Mouse (Mus musculus) A20 (cell line): ENCODE data around the gene Babam2.

ENCODE experiments used
- DNase-seq: peaks from one replicate; pipeline ENCODE4 v3.0.0-alpha.2; 2011; ENCODE audit warnings: low read depth, low spot score

Babam2 gene

GRCm38 (mm10) chr5:32077139-32077538 lies 379.7 kb downstream of the Babam2 start:
- no peak for DNase-seq

DNA sequence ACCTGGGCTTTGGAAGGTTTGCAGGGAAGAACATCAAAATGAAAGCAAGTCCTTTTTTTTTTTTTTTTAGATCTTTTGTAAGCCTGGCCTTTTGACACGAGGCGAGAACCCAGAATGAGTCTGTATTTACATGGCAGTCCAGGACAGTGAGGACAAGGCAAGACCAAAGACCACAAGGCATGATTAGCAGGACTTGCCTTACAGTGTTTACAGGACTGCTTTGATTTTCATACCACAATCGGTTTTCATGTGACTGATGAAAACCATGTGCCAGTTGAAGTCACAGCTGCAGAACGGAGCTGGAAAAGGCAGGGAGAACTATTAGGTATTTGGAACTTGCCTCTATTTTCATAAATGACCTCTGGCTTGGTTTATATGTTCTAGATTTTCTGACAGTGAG lies 381.5 kb downstream of the Babam2 start:
- DNase-seq: no peak

- no peak for DNase-seq
These were observed 383.2 kb downstream of the Babam2 start for GRCm38 (mm10) chr5:32080490-32081219.

- no peak for DNase-seq
These were observed 386.9 kb downstream of the Babam2 start for GRCm38 (mm10) chr5:32084401-32084804.

GRCm38 (mm10) chr5:32085566-32085965 lies 388.1 kb downstream of the Babam2 start:
- DNase-seq: peak; percentile 14

- no peak for DNase-seq
These were observed 388.5 kb downstream of the Babam2 start for GRCm38 (mm10) chr5:32085971-32086370.

DNA sequence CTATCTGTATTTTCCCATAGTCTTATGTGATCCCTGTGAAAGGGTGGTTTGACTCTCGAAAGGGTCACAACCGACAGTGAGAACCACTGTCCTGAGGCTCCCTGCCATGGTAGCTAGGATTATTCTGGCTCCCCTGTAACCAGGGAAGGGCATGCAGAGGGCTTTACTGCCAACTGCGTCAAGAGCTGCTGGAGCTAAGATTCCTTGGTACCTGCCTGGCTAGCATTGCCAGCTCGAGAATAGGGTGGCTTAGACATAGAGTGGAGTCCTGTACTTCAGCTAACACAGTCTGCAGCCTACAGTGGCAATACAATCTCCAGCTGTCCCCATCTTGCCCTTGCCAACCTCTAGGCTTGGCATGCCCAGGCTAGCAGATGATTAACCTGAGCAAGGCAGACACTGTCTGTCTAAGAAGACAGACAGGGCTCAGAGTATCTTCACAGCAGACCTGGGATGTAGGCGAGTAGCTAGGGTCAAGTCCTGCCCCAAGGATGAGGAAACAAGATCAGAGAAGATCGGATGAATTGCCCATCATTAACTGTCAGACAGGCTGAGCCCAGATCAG lies 389.1 kb downstream of the Babam2 start:
- no peak for DNase-seq

- no peak for DNase-seq
These were observed 392.0 kb downstream of the Babam2 start for GRCm38 (mm10) chr5:32089481-32089880.

- DNase-seq: no peak
These were observed 394.8 kb downstream of the Babam2 start for GRCm38 (mm10) chr5:32092281-32092680.

DNA sequence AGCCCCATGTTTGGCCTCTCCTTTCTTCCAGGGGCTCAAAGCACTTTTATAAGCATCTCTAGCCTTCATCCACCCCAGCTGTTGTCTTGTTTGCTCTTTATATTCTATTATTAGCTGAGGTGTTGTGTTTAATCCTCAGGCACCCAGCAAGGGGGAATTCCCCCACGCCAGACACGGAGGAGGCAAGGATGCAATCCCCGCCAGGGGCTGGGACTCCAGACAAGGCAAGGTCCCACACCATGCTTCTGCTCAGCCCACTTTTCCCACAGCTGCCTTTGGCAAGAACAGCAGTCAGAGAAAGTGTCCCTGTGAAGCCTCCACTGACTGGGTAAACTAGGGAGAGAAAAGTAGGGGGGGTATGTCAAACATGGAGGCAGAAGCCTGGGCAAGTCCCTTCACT lies 401.2 kb downstream of the Babam2 start:
- DNase-seq: no peak

DNA sequence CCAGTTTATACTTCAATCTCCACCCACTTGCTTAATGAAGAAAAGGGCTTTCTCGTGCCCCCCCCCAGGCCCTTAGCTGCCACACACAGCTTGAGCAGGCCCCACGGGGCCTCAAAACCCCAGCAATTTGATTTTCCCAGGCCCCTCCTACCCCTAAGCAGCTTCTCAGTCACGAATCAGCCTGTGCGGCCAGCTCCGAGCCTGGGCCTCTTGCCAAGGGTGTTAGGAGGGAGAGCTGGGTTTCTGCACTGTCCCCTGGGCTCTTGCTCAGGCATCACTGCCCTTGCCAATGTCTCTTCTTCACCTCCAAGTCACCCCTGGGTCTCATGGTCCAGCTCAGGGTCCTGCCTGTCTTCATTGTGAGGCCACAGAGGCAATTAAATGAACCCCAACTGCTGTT lies 405.0 kb downstream of the Babam2 start:
- no peak for DNase-seq

DNA sequence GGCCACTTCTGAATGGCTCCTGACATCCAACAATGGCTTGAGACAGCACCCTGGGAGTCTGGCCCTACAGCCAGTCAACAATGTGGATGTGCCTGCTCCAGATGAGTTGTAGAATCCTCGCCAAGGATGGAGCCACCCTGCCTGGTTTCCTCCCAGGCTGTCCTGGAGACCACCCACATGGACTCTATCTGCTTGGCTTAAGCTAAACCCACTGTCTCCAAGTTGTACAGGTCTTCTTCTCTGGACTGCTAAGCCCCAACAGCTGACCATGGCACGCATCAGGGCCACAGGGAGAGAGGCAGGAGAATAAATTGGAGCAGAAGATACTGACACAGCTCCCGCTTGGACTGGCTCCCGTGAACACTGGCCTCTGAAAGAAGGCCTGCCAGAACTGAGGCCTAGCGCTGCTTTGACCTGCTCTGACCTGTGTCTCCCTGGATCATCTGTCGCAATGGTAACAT lies 405.5 kb downstream of the Babam2 start:
- no peak for DNase-seq

GRCm38 (mm10) chr5:32103545-32103944 lies 406.1 kb downstream of the Babam2 start:
- DNase-seq: no peak

DNA sequence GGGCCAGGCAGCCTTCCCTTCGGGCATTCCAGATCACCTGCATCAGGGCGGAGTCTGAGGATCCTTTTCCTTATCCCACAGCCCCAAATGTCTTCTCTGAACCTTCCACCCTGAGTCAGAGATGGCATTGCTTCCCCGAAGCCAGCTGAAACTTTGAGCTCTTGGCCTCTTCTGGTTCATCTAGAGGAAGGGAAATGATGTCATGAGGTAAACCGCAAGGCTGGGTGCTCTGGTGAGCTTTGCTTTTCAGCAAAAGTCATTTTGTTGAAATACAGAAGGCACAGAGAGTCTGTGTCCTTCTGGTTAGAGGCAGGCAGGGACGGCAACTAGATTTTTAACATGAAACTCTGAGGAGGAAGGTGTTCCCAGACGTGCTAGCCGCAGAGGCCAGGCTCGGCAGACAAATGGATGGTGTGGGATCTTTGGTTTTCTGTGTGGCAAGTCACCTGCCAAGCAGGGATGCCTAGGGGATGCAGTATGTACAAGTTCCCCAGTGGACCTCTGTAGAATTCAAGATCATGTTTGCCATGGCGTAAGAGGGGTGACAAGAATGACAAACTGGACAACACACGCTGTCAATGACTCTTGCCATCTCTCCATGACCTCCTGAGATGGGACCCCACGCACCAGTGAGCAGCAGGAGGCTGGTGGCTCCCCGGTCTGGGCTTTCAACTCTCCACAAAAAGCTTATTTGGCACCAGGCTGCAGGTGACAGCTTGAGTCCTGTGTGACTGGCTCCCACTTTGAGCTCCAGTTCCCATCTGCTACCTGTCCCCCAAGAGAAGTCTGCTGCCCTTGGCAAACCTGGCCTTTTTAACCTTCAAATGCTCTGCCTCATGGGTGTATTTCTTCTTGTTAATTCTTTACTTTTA lies 406.9 kb downstream of the Babam2 start:
- peak; percentile 35 for DNase-seq

- DNase-seq: no peak
These were observed 409.1 kb downstream of the Babam2 start for GRCm38 (mm10) chr5:32106473-32107140.

DNA sequence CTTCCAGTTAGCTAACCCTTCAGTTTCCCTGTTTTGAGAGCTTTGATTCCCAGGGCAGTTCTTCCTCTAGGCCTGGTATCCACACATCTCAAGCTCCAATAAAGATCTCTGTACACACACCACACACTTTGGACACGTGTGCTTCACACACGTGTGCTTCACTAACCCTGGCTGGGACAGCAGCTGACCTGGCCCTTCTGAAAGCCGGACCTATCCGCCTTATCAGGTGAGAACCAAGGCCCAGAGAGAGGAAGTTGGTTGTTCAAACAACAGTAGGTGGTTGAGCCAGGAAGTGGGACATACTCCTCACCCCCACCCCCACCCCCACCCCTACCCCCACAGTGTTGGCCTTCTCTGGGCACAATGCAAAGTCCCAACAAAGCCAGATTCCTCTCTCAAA lies 413.2 kb downstream of the Babam2 start:
- DNase-seq: no peak

- DNase-seq: no peak
These were observed 414.9 kb downstream of the Babam2 start for GRCm38 (mm10) chr5:32112206-32112916.

DNA sequence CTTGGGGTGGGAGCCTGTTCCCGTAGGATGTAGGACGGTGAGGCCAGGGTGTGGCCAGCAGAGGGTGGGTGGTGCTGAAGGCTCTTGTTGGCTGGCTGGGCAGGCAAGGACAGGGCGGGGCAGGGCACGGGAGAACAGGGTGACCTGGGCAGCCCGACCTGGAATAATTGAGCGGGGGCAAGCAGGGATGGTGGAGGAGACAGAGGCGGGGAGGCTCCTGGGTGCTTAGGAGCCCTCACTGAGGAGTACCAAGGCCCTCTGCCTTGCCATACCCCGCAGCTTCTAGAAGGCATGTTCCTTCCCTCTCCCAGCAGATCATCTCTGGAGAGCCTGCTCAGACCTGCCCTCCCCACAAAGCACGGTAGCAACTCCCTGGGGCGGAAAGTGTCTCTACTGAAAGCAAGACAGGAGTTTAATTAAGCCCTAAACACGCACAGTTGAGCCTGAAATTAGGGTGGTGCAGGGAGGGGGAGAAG lies 423.5 kb downstream of the Babam2 start:
- DNase-seq: no peak

- no peak for DNase-seq
These were observed 424.5 kb downstream of the Babam2 start for GRCm38 (mm10) chr5:32121936-32122335.

GRCm38 (mm10) chr5:32122363-32122762 lies 424.9 kb downstream of the Babam2 start:
- DNase-seq: peak; percentile 6

GRCm38 (mm10) chr5:32124957-32125356 lies 427.5 kb downstream of the Babam2 start:
- no peak for DNase-seq
